Mouse (Mus musculus) CH12.LX (cell line): ENCODE measurements at regions not wholly inside any gene's neighbourhood (a gene's known extent, or its start where the extent isn't known, plus 50 kb on each side); places are given as distances from the start of the nearest gene placed in this dataset.

ENCODE experiments used
- DNase-seq: peaks from one replicate; pipeline ENCODE4 v3.0.0-alpha.2; 2013; ENCODE audit errors: extremely low read depth
- H3K27ac ChIP-seq: 2 replicates; pipeline ENCODE4 v1.5.1; 2012; ENCODE audit warnings: low read depth, mild to moderate bottlenecking, control low read depth, moderate library complexity; ENCODE audit not compliant: insufficient read depth
- H3K27me3 ChIP-seq: replicated peaks from 2 replicates; pipeline ENCODE3; 2012; ENCODE audit warnings: inconsistent platforms
- H3K36me3 ChIP-seq, 2 experiments: replicated peaks in 1 of 2; 2 replicates each; pipeline versions ENCODE3 to v1.6.1; 2012; ENCODE audit warnings: inconsistent platforms in 1 of 2, low read length in 1 of 2, mild to moderate bottlenecking in 1 of 2, mixed read lengths in 1 of 2, moderate library complexity in 1 of 2; ENCODE audit not compliant: control insufficient read depth in 1 of 2, insufficient read depth in 1 of 2
- H3K4me1 ChIP-seq, 2 experiments: 2 replicates each; pipeline ENCODE4 v1.6.1; 2012; ENCODE audit warnings: inconsistent platforms in 1 of 2, moderate library complexity in 1 of 2; ENCODE audit not compliant: insufficient read depth in 2 of 2, control insufficient read depth in 1 of 2
- H3K4me2 ChIP-seq: 2 replicates; pipeline ENCODE4 v1.6.1; 2012; ENCODE audit warnings: low read depth, mild to moderate bottlenecking, control low read depth; ENCODE audit not compliant: poor library complexity, insufficient read depth, severe bottlenecking
- H3K4me3 ChIP-seq, 3 experiments: fragments of 150-350 bp in 1 of 3; sonication (generic) in 1 of 3; replicated peaks in 1 of 3; 2 replicates each; pipeline versions ENCODE3 to v1.5.1; 2011 to 2012; ENCODE audit warnings: low read depth in 2 of 3, low read length in 2 of 3, mild to moderate bottlenecking in 2 of 3, moderate library complexity in 2 of 3, control low read depth in 1 of 3, improper control_type of control experiment in 1 of 3, inconsistent platforms in 1 of 3, mixed read lengths in 1 of 3; ENCODE audit not compliant: poor library complexity in 1 of 3
- H3K79me2 ChIP-seq: replicated peaks from 2 replicates; pipeline ENCODE4 v1.6.1; 2012; ENCODE audit warnings: mild to moderate bottlenecking, moderate library complexity; ENCODE audit not compliant: control insufficient read depth, poor library complexity, insufficient read depth, severe bottlenecking; ENCODE audit errors: extremely low read depth
- H3K9ac ChIP-seq: 2 replicates; pipeline ENCODE4 v1.6.1; 2012; ENCODE audit warnings: low read depth, mild to moderate bottlenecking, control low read depth, moderate library complexity; ENCODE audit not compliant: insufficient read depth
- H3K9me3 ChIP-seq: replicated peaks from 2 replicates; pipeline ENCODE3; 2012; ENCODE audit warnings: low read length, inconsistent platforms, mixed read lengths
- CHD1 ChIP-seq: IDR thresholded peaks from 2 replicates; pipeline ENCODE4 v1.6.1; 2012; ENCODE audit warnings: low read depth, low read length, improper control_type of control experiment, inconsistent platforms
- CTCF ChIP-seq, 2 experiments: IDR thresholded peaks in 1 of 2; conservative IDR thresholded peaks in 1 of 2; 2 replicates each; pipeline ENCODE4 v1.5.1; 2011 to 2012; ENCODE audit warnings: low read depth in 2 of 2, low read length in 2 of 2, improper control_type of control experiment in 1 of 2, inconsistent platforms in 1 of 2, mild to moderate bottlenecking in 1 of 2, moderate library complexity in 1 of 2
- E2F4 ChIP-seq: IDR thresholded peaks from 2 replicates; pipeline ENCODE4 v1.6.1; 2011; ENCODE audit warnings: low read depth, low read length, improper control_type of control experiment; ENCODE audit not compliant: insufficient replicate concordance
- EP300 ChIP-seq: IDR thresholded peaks from 2 replicates; pipeline ENCODE4 v1.6.1; 2011; ENCODE audit warnings: low read length, improper control_type of control experiment
- ETS1 ChIP-seq: conservative IDR thresholded peaks from 2 replicates; pipeline ENCODE4 v1.6.1; 2012; ENCODE audit warnings: low read depth, mild to moderate bottlenecking, inconsistent platforms, low read length, improper control_type of control experiment, moderate library complexity
- JUN ChIP-seq: IDR thresholded peaks from 2 replicates; pipeline ENCODE4 v1.6.1; 2011; ENCODE audit warnings: low read depth, mild to moderate bottlenecking, low read length, improper control_type of control experiment, moderate library complexity; ENCODE audit not compliant: insufficient read depth
- JUND ChIP-seq: conservative IDR thresholded peaks from 2 replicates; pipeline ENCODE4 v1.6.1; 2011; ENCODE audit warnings: low read depth, low read length, improper control_type of control experiment
- MAFK ChIP-seq: IDR thresholded peaks from 2 replicates; pipeline ENCODE4 v1.6.1; 2011; ENCODE audit warnings: low read length, improper control_type of control experiment; ENCODE audit not compliant: insufficient replicate concordance
- MEF2A ChIP-seq: IDR thresholded peaks from 2 replicates; pipeline ENCODE4 v1.6.1; 2014; ENCODE audit warnings: low read depth, mild to moderate bottlenecking, inconsistent platforms, low read length, improper control_type of control experiment, borderline replicate concordance
- MYC ChIP-seq: IDR thresholded peaks from 2 replicates; pipeline ENCODE4 v1.6.1; 2011; ENCODE audit warnings: low read depth, mild to moderate bottlenecking, improper control_type of control experiment, low read length
- NELFE ChIP-seq: IDR thresholded peaks from 2 replicates; pipeline ENCODE4 v1.6.1; 2011; ENCODE audit warnings: low read depth, low read length, improper control_type of control experiment
- NRF1 ChIP-seq: IDR thresholded peaks from 2 replicates; pipeline ENCODE4 v1.6.1; 2014; ENCODE audit warnings: low read depth, mild to moderate bottlenecking, inconsistent platforms, low read length, improper control_type of control experiment, moderate library complexity
- PAX5 ChIP-seq: IDR thresholded peaks from 2 replicates; pipeline ENCODE4 v1.6.1; 2012; ENCODE audit warnings: low read length, inconsistent platforms, mixed read lengths
- POLR2AphosphoS2 ChIP-seq: IDR thresholded peaks from 2 replicates; pipeline ENCODE4 v1.6.1; 2011; ENCODE audit warnings: low read depth, low read length, improper control_type of control experiment
- RCOR1 ChIP-seq: conservative IDR thresholded peaks from 2 replicates; pipeline ENCODE4 v1.6.1; 2012; ENCODE audit warnings: low read depth, mild to moderate bottlenecking, inconsistent platforms, low read length, improper control_type of control experiment
- TBP ChIP-seq: conservative IDR thresholded peaks from 2 replicates; pipeline ENCODE4 v1.6.1; 2011; ENCODE audit warnings: low read depth, low read length, improper control_type of control experiment
- TCF12 ChIP-seq: IDR thresholded peaks from 2 replicates; pipeline ENCODE4 v1.6.1; 2014; ENCODE audit warnings: low read depth, mild to moderate bottlenecking, inconsistent platforms, low read length, improper control_type of control experiment
- UBTF ChIP-seq: IDR thresholded peaks from 2 replicates; pipeline ENCODE4 v1.6.1; 2012; ENCODE audit warnings: low read depth, mild to moderate bottlenecking, inconsistent platforms, low read length, improper control_type of control experiment, moderate library complexity
- USF2 ChIP-seq: conservative IDR thresholded peaks from 2 replicates; pipeline ENCODE4 v1.6.1; 2011; ENCODE audit warnings: low read depth, low read length, improper control_type of control experiment
- ZC3H11A ChIP-seq: IDR thresholded peaks from 2 replicates; pipeline ENCODE4 v1.6.1; 2012; ENCODE audit warnings: low read depth, mild to moderate bottlenecking, inconsistent platforms, low read length, improper control_type of control experiment
- ZMIZ1 ChIP-seq: IDR thresholded peaks from 2 replicates; pipeline ENCODE4 v1.6.1; 2012; ENCODE audit warnings: low read depth, mild to moderate bottlenecking, inconsistent platforms, low read length, improper control_type of control experiment
- ZNF384 ChIP-seq: IDR thresholded peaks from 2 replicates; pipeline ENCODE4 v1.6.1; 2012; ENCODE audit warnings: low read depth, low read length, improper control_type of control experiment, inconsistent platforms
- dilution Hi-C: fragments of 300-500 bp; cut with MboI; formaldehyde crosslinking; loops from 2 replicates; pipeline ENCODE4 v1.14.3; 2020; ENCODE audit warnings: low sequenced_read_pairs; ENCODE audit not compliant: extremely low pct_unique_long_range_greater_than_20kb, extremely low pct_ligation_motif_present
- in situ Hi-C: fragments of 300-500 bp; cut with MboI; formaldehyde crosslinking; loops from 3 replicates; pipeline ENCODE4 v1.14.3; 2019; ENCODE audit warnings: low sequenced_read_pairs, low pct_ligation_motif_present, low pct_unique_long_range_greater_than_20kb, mixed read lengths

- no peaks in the 10 kb centered on the region for H3K79me2 ChIP-seq
- no peaks in the 10 kb centered on the region for H3K27me3 ChIP-seq
- in situ Hi-C loops, result no loop called here
- DNase-seq, result no peak
- no peaks in the 10 kb centered on the region for H3K36me3 ChIP-seq
- dilution Hi-C loops, result no loop called here
- H3K27ac ChIP-seq, result no peak overlapping the region
- H3K4me3 ChIP-seq, result no peak overlapping the region
- no peak for TF ChIP-seq RCOR1
- no peak overlapping the region for H3K4me2 ChIP-seq
- peaks cover 0 to 2% of the 10 kb centered on the region in 2 experiments; a peak in 1 of 4 replicates for H3K4me1 ChIP-seq
- H3K9ac ChIP-seq, result no peak overlapping the region
- H3K9me3 ChIP-seq, result no peaks in the 10 kb centered on the region
These were observed 338.0 kb downstream of the Ankrd50 start for GRCm38 (mm10) chr3:38146663-38147062.

DNA sequence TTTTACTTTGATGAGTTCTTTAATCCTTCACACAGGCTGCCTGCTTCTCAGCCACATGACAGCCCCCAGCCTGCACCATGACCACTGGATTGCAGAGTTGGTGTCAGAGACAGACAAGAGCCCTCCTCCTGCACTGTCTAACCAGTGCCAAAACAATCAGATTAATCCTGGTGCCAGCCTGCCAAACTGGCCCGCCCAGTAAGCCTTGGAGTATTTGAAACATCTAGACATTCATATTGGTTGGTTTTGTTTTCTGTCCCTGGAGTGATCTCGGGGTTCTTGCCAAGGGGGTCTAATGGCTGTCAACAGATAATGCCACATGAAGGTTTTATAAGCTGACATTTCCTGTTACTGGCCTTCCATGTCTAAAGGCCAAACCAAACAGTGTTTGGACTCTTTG is 339.2 kb downstream of the Ankrd50 start:
- in situ Hi-C loops (no loop called here), dilution Hi-C loops (no loop called here)
- no peaks in the 10 kb centered on the region for H3K27me3 ChIP-seq
- DNase-seq, result no peak
- no peak overlapping the region for H3K4me2 ChIP-seq
- peaks cover 0 to 2% of the 10 kb centered on the region in 2 experiments; a peak in 1 of 4 replicates for H3K4me1 ChIP-seq
- H3K27ac ChIP-seq, result no peak overlapping the region
- TF ChIP-seq CHD1 (no peak), TCF12 (no peak), JUN (no peak), MEF2A (no peak), USF2 (no peak), ZMIZ1 (no peak), UBTF (no peak), ZNF384 (no peak), CTCF (conservative IDR thresholded peaks at IDR 0.05 in 1 of 2, IDR thresholded peaks at IDR 0.05 in 1 of 2; ENCODE audit: low read depth in 2 of 2, low read length in 2 of 2) (no peak), POLR2AphosphoS2 (no peak), TBP (no peak), E2F4 (no peak), ETS1 (no peak), MYC (no peak)
- H3K9ac ChIP-seq, result no peak overlapping the region
- no peaks in the 10 kb centered on the region for H3K36me3 ChIP-seq
- H3K4me3 ChIP-seq, result no peak overlapping the region
- no peaks in the 10 kb centered on the region for H3K79me2 ChIP-seq
- no peaks in the 10 kb centered on the region for H3K9me3 ChIP-seq

DNA sequence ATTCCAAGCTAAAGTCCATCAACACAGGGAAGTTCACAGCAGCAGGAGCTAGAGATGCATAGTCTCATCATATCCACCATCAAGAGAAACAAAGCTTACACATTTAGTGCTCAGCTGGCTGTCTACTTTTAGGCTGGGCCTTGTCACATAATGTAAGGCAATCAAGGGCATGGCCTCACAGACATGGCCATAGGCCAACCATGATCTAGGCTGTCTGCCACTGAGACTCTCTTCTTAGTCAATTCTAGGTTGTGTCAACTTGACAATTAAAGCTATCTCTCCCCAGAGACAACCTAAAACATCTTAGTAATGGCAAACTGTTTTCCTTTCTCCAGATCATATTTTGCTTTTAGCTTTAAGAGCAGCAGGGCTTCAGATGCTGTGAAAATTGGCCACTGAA is 340.0 kb downstream of the Ankrd50 start:
- dilution Hi-C loops, result no loop called here

More for the DNA sequence above, 340.0 kb downstream of the Ankrd50 start:
- Histone ChIP-seq H3K27me3 (no peaks in the 10 kb centered on the region), H3K36me3 (no peaks in the 10 kb centered on the region), H3K27ac (no peak overlapping the region), H3K4me1 (peaks cover 0 to 2% of the 10 kb centered on the region in 2 experiments; a peak in 1 of 4 replicates), H3K9me3 (no peaks in the 10 kb centered on the region), H3K4me3 (no peak overlapping the region), H3K4me2 (no peak overlapping the region), H3K79me2 (no peaks in the 10 kb centered on the region), H3K9ac (no peak overlapping the region)
- in situ Hi-C loops, result no loop called here
- no peak for TF ChIP-seq JUND
- TF ChIP-seq CHD1, result no peak
- no peak for TF ChIP-seq NRF1
- no peak for TF ChIP-seq ZC3H11A
- TF ChIP-seq NELFE, result no peak
- TF ChIP-seq PAX5, result no peak
- TF ChIP-seq JUN, result no peak
- TF ChIP-seq MAFK, result no peak
- TF ChIP-seq EP300, result no peak
- DNase-seq, result no peak
